Mouse (Mus musculus) central nervous system, embryonic 14 days (tissue): ENCODE results near the gene Psmb1. TPM values are rescaled to one million over a fixed set of nuclear protein-coding genes. Genes with fewer than 3 reads are reported as not detected.

Experiments
- polyA plus RNA-seq: library from polyadenylated mRNA; depleted of rRNA; stranded (reverse); fragments of >200 nt; gene quantifications from 2 replicates; pipeline ENCODE4 v1.2.3, GENCODE M21; 2012; rRNA removed

Gene Psmb1
- 161 and 168 TPM in 2 replicates for polyA plus RNA-seq

GRCm38 (mm10) chr17:15499656-15500394 is at the start of gene Psmb1, which contains the start of gene Tbp:
Gene Psmb1, minus strand, starts transcription at chr17:15499751.
Gene Tbp, plus strand, starts transcription at chr17:15499888.

GRCm38 (mm10) chr17:15526986-15527810 is 27.6 kb upstream of the Psmb1 start, which contains the start of gene Pdcd2:
Gene Pdcd2, minus strand, starts transcription at chr17:15527301.

Other genes starting within 250 kb of the Psmb1 start
- 51.2 and 71.8 TPM in 2 replicates for gene Dll1, start 122.9 kb downstream of the Psmb1 start, polyA plus RNA-seq
- 26.9 and 27.3 TPM in 2 replicates for gene Fam120b, start 103.5 kb downstream of the Psmb1 start, polyA plus RNA-seq
- gene Tbp, start 137 bp upstream of the Psmb1 start, polyA plus RNA-seq: 85.6 and 92.7 TPM in 2 replicates
- gene Pdcd2, start 27.6 kb upstream of the Psmb1 start, polyA plus RNA-seq: 35.9 and 38.8 TPM in 2 replicates
- 4.1 TPM in 2 replicates for gene Prdm9, start 64.6 kb upstream of the Psmb1 start, polyA plus RNA-seq
- gene Chd1, start 205.2 kb upstream of the Psmb1 start, polyA plus RNA-seq: 10.9 and 12.0 TPM in 2 replicates